Mouse (Mus musculus): ENCODE data around the gene Vav3.

Gene Vav3

GRCm38 (mm10) chr3:109353814-109354213 lies 13.4 kb downstream of the Vav3 start:
- DNase-seq, result no peak

DNA sequence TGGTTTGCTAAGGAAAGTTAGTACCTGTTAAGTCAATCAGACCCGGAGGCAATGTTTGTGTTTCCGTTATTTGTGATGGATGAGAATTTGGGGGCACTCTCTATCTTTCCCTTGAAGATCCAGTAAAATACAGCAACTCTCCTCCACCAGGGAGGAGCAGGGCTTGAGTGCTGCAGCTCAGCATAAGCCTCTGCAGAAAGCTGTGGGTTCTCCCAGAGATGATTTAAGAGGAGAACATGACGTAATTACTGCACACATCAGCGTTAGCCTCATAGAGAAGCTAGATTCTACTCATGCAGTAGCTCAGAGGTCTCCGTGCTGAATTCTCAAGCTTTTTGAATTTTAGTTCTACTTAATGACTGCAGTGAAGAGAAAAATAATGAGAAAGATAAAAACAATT lies 14.7 kb downstream of the Vav3 start:
- DNase-seq, result no peak

DNA sequence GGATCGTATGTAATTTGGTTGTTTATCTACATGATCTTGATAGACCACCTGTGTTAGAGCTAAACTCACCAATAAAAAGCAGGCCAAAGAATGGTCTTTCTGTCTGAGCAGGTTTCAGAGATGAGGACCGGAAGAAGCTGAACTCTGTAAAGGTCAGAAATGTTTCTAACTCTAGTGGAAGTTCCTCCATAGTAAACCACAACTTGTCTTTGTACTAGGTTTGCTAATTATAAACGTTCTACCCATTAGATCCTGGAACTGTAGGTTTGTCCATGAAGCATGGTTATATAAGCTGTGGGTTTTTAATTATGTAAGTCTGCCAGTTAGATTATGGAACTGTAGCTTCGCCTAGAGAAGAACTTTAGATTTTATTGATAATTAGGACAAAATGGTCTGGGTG lies 20.3 kb downstream of the Vav3 start:
- no peak for DNase-seq

- peak; percentile 64 for DNase-seq
Measured at GRCm38 (mm10) chr3:109361882-109362281, 21.4 kb downstream of the Vav3 start.

DNA sequence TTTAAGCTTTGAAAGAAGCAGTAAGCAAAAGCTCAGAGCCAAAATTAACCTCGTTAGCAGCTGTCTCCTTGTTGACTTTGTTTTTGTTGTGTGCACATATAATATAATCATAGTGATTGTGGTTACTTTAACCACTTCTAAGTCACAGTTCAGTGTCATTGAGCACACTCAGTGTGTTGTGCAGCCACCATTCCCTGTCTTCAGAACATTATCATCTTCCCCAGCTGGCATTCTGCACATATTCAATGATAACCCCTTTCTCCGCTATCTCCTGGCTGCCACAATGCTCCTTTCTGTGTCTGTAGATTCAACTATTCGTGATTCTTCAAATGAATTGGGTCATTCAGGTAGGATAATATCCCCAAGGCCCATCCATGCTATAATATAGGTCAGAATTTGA lies 21.9 kb downstream of the Vav3 start:
- DNase-seq, result no peak

DNA sequence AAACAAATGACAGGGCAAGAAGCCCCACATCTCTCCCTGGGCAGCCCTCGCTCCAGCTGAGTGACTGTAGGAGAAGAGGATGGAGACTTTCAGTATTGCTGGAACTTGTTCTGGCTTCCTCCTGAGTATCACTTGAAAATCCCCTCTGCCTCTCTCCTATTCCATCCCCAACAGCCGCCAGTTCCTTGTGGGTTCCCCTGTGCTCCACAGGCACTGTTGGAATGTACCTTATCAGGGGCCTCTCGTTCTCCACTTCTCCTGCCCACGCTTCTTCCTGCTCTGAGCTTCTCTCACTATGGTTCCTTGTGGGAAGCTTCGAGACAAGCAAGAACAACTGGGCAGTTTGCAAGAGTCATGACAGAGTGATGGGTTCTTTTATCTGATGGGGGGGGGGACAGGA lies 23.1 kb downstream of the Vav3 start:
- DNase-seq, result no peak

GRCm38 (mm10) chr3:109365875-109366274 lies 25.4 kb downstream of the Vav3 start:
- no peak for DNase-seq

GRCm38 (mm10) chr3:109366411-109366851 lies 26.0 kb downstream of the Vav3 start:
- peak; percentile 33 for DNase-seq

DNA sequence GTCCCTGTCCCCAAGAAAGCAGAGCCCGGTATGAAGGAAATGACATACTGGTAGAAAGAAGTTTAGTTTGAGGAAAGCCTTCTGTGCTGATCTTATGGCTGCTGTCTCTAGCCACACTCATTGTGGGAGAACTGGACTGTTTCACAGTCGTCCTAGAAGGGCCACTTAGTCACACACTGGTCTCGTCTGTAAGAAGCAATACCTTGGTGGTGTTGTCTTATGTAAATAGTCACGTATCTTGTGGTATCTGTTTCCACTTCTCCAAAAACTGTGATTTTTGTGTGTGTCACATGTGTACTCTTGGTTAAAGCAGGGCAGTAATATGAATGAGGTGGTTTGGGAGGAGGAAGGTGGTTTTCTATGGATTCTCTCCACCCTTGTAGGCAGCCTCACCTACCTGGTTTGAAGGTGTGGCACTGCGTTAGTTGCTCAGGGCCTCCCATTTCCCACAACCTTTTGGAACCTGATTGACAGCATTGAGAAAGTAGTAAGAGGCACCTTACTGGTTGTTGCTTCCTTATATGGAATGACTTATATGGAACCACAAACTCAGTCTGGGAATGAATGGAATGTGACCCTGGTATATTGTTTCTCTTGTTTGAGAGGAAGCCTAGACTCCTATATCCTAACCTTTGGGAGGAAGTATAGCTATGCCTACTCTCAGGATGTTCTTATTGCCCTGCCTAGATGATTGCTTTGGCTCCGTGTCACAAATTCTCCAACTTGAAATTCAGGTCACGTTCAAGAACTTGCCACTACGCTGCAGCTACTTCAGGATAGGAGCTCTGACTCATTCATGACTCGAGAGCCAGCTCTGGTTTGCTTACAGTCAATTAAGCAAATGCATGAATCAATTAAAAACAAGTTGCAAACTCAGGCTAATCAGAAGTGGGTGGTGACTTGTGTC lies 28.2 kb downstream of the Vav3 start:
- DNase-seq, result no peak

- no peak for DNase-seq
Measured at GRCm38 (mm10) chr3:109371576-109371975, 31.1 kb downstream of the Vav3 start.

GRCm38 (mm10) chr3:109372678-109373077 lies 32.2 kb downstream of the Vav3 start:
- no peak for DNase-seq

DNA sequence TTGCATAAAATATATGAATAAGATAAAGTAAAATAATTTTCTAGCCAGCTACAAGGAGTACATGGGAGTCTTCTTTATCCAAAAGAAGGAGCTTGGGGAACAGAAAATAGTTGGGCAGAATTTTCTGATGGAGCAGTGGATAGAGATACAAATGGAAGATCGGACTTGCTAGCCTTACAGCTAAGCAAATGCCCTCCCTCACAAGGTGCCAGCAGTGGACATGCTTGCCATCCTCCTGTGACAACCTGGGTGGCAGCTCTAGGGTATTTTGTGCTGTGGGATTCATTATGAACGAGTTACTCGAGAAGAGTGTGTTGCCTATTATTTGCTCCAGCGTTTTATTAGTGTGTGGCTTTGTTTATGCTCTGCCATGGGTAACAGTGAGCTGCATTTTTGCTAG lies 37.8 kb downstream of the Vav3 start:
- no peak for DNase-seq

GRCm38 (mm10) chr3:109378684-109379083 lies 38.2 kb downstream of the Vav3 start:
- DNase-seq, result no peak

GRCm38 (mm10) chr3:109388730-109389129 lies 48.3 kb downstream of the Vav3 start:
- DNase-seq, result no peak

GRCm38 (mm10) chr3:109401527-109401926 lies 61.1 kb downstream of the Vav3 start:
- no peak for DNase-seq

- no peak for DNase-seq
Measured at GRCm38 (mm10) chr3:109411294-109411693, 70.8 kb downstream of the Vav3 start.

- no peak for DNase-seq
Measured at GRCm38 (mm10) chr3:109420403-109420802, 80.0 kb downstream of the Vav3 start.

DNA sequence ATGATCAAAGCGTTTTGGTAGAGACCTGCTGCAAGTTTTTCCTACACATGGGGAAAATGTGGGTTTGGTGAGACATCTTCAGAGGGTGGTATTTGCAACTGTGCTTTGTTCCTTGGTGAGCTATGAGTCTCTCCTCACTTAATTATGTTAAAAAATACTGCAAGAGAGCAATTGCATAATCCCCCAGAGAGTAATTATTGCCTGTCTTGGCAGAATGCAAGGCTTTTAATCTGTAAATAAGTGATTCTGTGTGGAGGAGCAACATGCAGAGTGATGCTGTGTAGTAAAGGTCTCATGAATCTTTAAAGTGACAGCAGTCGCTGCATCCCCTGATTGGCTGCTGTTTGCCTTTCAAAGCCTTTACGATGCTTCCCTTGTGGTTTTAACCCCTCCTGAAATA lies 80.6 kb downstream of the Vav3 start:
- DNase-seq, result no peak

DNA sequence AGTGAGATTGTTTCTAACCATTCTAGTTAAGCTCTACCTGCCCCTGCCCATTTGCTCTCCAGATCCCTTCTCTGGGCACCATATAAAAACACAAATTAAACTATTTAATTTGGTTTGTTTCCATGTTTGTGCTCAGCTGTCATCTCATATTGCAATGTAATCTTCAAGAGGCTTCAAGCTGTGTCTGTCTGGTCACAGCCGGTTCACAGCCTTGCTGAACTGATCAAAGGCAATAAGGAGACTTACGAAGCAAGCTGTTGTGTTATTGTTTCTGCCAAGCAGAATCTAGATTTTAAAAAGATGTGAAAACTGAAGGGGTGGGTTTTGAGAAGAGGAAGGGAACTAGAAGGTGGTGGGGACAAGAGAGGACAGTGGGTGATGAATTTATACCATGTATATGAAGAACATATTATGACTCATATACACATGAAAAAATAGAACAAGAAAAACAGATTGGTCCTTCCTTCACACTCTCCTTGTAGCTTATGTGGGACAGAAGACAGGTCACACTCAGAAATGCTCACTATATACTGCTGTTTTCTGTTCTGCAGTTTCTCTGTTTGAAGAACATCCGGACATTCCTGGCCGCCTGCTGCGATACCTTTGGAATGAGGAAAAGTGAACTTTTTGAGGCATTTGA lies 83.1 kb downstream of the Vav3 start:
- DNase-seq, result no peak

- DNase-seq, result no peak
Measured at GRCm38 (mm10) chr3:109431285-109431684, 90.8 kb downstream of the Vav3 start.

- no peak for DNase-seq
Measured at GRCm38 (mm10) chr3:109438552-109438951, 98.1 kb downstream of the Vav3 start.

GRCm38 (mm10) chr3:109439253-109439652 lies 98.8 kb downstream of the Vav3 start:
- no peak for DNase-seq

DNA sequence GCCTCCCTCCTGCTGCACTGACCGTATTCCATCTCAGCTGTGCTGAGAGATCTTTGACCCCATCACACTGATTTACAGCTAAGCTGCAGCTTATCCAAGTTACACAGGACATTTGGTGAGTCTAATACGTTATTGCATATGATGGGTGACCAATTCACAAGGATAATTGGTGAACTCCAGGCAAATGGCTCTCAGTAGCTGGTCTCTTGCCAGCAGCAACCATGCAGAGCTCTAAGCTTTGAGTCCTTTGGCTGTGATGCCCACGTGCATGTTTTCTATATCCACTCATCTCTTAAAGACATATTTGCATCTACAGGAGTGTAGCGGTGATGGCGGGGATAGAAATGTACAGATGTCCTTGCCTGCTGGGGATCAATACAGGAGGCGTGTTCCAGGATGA lies 99.5 kb downstream of the Vav3 start:
- no peak for DNase-seq

GRCm38 (mm10) chr3:109444077-109444476 lies 103.6 kb downstream of the Vav3 start:
- no peak for DNase-seq
